Mouse (Mus musculus): ENCODE data around the gene Stat5b.

Gene Stat5b

DNA sequence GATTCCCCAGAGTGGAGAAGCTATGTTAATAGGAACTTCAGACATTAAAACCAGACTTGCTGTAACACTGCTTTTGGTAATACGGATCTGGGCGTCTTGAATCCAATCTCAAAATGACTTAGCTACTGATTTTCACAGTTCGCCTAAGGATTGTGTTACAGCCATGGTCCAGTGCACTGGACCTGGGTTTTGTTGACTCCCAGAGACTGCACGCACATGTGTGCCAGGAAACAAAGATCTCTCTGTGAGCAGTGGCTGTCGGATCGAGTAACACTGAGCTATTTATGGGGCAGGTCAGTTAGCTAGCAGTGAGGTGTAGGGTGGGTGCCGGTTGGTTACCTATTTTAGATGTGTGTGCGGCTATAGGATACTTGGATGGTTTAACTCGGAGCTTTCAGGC lies 40.0 kb downstream of the Stat5b start:
- DNase-seq = no peak

GRCm38 (mm10) chr11:100806380-100807305 lies 43.9 kb downstream of the Stat5b start:
- no peak for DNase-seq

- no peak for DNase-seq
These were observed 45.0 kb downstream of the Stat5b start for GRCm38 (mm10) chr11:100805535-100805934.

GRCm38 (mm10) chr11:100804409-100804808 lies 46.1 kb downstream of the Stat5b start:
- no peak for DNase-seq

GRCm38 (mm10) chr11:100799426-100799825 lies 51.1 kb downstream of the Stat5b start:
- DNase-seq = no peak

DNA sequence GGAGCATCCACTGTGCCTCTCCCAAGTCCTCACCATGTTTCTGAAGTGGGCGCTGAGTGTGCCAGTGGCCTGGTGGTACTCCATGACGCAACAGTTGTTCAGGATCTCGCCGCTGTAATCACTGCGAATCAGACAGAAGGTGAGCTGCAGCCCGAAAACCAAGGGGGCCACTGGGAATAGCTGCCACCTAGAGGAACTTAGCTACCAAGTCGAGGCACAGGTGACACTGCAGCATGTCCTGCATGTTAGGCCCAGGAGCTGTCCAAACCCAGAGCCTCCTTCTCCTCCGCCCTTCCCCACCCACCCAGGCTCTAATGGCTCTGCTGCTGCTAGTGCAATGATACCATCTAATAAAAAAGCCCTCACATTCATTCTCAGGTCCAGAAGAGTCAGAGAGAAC lies 53.9 kb downstream of the Stat5b start:
- DNase-seq = no peak

DNA sequence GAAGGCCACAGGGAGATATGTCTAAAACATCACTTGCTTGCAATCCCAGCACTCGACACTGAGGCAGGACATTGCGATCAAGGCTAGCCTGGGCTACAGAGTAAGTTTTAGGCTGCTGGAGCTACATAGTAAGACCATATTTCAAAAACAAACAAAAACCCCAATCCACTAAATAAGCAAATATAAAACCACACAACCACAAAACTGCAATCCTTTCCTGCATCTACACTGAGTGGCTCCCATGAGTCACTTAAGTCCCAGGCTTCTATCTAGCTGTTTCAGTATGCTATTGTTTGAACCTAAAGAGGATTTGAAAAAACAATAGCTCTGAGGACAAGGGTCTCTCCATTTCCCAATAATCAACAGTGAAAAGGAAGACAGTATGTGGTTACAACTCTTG lies 55.1 kb downstream of the Stat5b start:
- DNase-seq = no peak

GRCm38 (mm10) chr11:100791457-100792049 lies 59.0 kb downstream of the Stat5b start:
- no peak for DNase-seq

GRCm38 (mm10) chr11:100790644-100791043 lies 59.9 kb downstream of the Stat5b start:
- DNase-seq = peak; percentile 78 to 80

DNA sequence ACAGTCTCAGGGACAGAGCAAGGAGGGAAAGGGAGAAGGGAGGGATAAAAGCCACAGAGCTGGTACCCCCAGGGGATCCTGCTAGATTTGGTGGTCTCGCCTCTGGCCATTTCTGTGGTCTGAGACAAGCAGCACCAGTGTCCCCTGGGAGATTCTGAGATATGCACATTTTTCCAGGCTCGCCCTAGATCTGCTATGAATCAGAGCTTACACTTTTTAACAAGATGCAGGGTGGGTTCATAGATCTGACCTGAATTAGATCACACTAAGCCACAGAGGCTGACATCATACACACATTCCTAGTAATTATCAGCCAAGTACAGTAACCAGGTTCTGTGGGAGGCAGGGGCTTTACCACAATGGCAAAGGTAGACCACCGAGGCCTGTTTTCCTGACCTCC lies 60.8 kb downstream of the Stat5b start:
- DNase-seq = no peak

DNA sequence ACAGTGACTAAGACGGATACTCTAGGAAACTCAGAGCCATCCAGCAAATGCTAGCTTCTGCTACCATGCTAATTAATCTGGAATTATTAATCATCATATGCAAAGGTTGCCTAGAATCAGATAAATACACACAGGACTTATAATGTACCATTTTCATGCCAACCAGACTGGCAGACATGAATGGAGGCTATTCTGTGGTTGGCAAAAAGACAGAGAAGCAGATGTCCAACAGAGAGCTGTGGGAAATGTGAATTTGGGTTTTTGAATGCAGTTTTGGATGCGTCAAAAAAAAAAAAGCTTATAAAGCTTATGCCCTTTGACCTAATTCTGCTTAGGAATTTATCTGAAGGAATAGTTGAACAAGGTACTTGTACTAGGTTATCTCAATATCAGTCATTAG lies 64.8 kb downstream of the Stat5b start:
- DNase-seq = peak in 1 of 2 experiments; percentile 71

DNA sequence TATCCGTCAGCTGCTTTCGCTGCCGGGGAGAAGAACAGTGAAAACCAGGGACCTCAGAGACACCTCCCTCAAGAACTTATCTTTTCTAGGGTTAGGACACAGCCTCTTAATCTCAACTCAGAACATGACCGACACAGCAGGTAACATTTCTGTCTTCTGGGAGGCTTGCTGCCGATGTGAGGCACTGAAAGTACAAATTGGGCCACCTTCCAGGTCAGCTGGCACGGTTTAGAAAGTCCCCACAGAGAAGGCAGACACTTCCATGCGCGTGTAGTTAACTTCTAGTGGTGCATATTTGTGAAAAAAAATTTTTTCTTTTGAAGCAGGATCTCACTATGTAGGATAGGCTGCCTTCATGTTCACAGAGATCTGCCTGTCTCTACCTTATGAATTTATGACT lies 66.2 kb downstream of the Stat5b start:
- peak; percentile 65 to 68 for DNase-seq

DNA sequence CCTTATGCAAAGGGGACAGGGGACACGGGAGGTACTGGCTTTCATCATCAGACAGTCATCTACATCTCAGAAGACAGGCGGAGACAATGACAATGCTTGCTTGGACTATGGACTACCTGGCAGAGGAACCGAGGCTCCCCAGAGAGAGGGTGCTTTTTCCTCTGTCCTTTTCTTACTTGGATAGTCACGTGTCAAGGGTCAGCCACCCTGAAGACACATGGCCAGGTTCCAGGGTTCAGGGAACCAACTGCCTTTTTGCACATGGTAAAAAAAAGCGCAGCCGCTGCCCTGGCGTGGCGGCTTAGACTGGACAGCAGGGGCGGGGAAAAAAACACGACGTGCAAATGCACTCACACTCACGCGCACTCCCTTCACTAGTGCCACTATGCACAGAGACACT lies 68.0 kb downstream of the Stat5b start:
- no peak for DNase-seq

DNA sequence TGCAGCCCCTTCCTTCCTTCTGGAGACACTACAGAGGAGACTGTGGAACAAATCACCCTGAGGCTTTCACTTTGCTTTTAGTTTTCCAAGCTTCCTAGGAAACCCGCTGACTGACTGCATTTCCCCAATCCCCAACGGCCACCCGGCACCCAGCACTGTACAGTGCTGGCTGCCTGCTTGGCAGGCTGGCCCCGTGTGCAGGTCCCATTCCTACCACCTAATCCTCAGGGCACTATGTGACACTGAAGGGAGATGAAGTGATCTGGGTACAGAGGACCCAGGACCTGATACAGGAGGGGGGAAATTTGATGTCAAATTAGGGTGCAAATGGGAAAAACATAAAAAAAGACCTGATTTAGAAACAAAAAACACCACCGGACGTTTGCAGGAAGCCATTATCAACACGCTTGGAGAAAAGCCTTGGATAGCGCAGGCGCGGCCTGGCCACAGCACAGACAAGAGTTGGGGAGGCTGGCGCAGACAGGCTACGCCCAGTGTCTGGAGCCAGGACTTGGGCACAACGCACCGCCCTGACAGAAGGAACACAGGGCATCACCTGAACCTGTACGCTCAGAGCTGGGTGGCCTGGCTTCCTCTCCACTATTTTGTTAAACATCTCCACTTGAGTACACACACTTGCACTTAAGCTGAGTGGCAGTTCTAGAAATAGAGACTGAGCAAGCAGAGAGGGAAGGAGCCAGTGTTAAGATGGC lies 68.6 kb downstream of the Stat5b start:
- no peak for DNase-seq

DNA sequence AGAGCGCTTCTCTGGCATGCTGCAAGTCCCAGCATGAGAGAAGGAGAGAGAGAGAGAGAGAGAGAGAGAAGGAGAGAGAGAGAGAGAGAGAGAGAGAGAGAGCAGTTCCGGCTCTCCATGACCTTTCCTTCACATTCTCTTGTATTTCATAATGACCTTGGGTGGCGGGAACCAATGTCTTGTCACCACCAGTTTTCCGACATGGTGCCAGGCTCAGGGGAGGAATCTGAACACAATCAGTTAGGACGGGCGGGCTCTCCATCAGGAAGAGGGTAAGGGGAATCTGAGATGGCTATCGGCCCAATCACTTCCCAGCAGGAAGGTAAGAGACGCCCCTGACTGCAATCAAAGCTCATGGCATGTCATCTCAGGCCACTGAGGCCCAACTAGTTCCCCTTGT lies 70.3 kb downstream of the Stat5b start:
- DNase-seq = no peak

DNA sequence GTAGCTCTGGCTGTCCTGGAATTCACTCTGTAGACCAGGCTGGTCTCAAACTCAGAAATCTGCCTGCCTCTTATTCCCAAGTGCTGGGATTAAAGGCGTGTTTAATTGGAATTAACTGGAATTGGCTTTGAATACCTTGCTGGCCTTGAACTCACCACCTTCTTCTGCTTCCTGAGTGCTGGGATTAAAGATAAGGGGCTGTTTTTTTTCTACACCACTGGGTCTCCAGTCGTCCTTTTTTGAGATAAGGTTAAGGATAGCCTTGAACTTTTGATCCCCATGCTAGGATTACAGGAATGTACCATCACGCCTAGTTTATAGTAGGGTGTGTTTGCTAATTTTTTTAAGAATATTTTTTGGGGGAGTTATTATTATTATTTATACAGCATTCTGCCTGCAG lies 72.5 kb downstream of the Stat5b start:
- DNase-seq = no peak

DNA sequence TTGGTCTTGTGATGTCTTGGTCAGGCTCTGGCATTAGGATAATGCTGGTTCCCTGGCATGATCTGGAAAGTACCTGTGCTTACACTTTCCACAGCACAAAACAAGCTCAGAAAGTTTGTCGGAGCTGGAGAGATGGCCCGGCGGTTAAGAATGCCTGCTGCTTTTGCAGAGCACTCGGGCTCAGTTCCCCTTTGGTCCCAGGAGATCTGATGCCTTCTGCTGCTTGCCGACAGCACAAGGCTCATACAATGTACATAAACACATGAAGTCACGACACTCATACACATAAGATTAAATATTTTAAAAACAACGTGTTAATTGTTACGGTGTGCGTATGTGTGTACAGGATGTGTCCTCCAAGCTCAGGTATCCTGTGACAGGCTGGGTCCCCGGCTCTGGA lies 74.6 kb downstream of the Stat5b start:
- DNase-seq = no peak

GRCm38 (mm10) chr11:100774261-100774660 lies 76.3 kb downstream of the Stat5b start:
- no peak for DNase-seq

DNA sequence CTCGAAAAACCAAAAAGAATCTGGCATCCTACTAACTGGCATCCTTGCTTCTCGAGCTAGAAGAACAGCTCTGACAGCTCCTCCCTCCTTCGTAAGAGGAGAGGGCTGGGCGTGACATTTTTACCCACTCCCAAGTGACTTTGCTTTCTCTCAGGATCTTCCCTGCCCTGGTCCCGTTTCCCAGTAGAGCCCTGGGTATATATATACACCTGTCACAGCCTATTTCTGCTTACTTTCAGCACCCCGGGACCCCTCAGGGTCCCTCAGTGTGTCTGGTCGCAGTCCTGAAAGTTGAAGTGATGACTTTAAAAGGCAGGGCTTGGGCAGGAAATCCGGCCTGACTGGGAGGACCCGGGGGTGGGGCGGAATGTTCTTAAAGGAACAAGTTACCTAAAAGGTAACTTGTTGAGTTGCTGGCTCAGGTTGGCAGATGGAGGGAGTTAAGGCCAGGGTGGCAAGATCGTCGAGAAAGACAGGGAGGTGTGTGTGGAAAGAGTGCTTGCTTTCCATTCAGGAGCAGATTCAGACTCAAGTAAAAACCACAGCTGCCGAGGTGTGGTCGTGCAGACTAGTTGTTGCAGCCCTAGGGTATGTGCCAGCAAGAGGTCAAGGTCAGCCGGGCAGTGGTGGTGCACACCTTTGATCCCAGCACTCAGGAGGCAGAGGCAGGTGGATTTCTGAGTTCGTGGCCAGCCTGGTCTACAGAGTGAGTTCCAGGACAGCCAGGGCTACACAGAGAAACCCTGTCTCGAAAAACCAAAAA lies 79.7 kb downstream of the Stat5b start, which contains the start of gene Ghdc:
Gene Ghdc (minus strand): TSS at position 312 of the 763 bp plus-strand sequence.
- DNase-seq = peak; percentile 72 to 79

DNA sequence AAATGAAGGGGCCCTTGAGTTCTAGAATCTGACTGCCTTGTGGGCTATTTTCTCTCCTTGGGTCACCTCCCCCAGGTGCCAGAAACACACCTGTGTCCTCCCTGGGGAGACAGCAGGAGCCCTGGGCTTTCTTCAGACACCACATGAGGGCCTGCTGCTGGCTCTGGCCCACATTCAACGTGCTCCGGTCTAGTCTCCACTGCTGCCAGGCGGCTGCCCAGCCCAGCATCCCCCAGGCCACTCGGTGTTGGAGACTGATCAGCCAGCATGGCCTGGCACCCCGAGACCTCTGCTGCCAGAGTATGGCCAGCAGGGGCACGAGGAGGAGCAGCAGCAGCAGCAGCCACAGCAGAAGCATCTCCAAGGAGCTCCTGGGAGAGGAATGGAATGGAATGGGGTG lies 80.5 kb downstream of the Stat5b start:
- DNase-seq = peak; percentile 35 to 50

DNA sequence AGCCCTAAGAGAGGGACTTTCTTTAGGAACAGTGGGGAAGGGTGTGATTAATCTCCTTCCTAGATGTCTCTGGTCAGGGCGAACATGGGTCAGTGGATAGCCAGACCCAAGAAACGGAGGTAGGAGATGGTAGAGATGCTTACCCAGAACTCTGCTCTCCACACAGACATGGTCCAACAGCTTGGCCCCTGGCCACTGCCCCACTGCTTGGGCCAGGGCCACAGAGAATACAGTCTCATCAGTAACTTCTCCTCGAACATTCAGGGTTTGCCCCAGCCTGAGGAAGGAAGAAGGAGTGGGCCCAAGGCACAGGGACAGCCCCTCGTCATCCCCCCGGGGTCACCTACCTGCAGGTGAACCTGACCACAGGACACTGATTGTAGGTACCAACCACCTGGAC lies 82.7 kb downstream of the Stat5b start:
- no peak for DNase-seq

- no peak for DNase-seq
These were observed 83.8 kb downstream of the Stat5b start for GRCm38 (mm10) chr11:100766726-100767125.

GRCm38 (mm10) chr11:100762831-100763230 lies 87.7 kb downstream of the Stat5b start, which contains the start of gene Hcrt:
Gene Hcrt (minus strand): TSS chr11:100762931.
- DNase-seq = no peak
